Mouse (Mus musculus) kidney, adult 2 months (tissue): Measurements from ENCODE around the gene Rasgef1a. TPM values are rescaled to one million over a fixed set of nuclear protein-coding genes. Genes with fewer than 3 reads are reported as not detected.

Experiments used
- DNase-seq: peaks from one replicate; pipeline ENCODE4 v3.0.0; 2021
- H3K27ac ChIP-seq: fragments of 200-500 bp; 2 replicates; pipeline ENCODE4 v1.5.1; 2012; ENCODE audit warnings: low read depth, low read length, control low read depth, inconsistent platforms; ENCODE audit not compliant: insufficient read depth
- H3K27me3 ChIP-seq: fragments of 200-500 bp; replicated peaks from 2 replicates; pipeline ENCODE4 v1.6.1; 2012; ENCODE audit warnings: mild to moderate bottlenecking, moderate library complexity, low read length, inconsistent platforms; ENCODE audit not compliant: control insufficient read depth, insufficient read depth
- H3K36me3 ChIP-seq: fragments of 200-500 bp; 2 replicates; pipeline ENCODE4 v1.6.1; 2012; ENCODE audit warnings: mild to moderate bottlenecking, moderate library complexity, low read length, inconsistent platforms; ENCODE audit not compliant: control insufficient read depth, insufficient read depth
- H3K4me1 ChIP-seq: fragments of 200-500 bp; 2 replicates; pipeline ENCODE4 v1.6.1; 2011; ENCODE audit warnings: low read length; ENCODE audit not compliant: control insufficient read depth, insufficient read depth
- H3K4me3 ChIP-seq: fragments of 200-500 bp; 2 replicates; pipeline ENCODE4 v1.5.1; 2011; ENCODE audit warnings: mild to moderate bottlenecking, low read depth, low read length, control low read depth; ENCODE audit not compliant: insufficient read depth
- CTCF ChIP-seq: fragments of 200-500 bp; conservative IDR thresholded peaks from 2 replicates; pipeline ENCODE4 v1.5.1; 2011; ENCODE audit warnings: low read depth, mild to moderate bottlenecking, control low read depth, low read length, moderate library complexity, mixed read lengths; ENCODE audit not compliant: insufficient read depth, insufficient read length
- POLR2A ChIP-seq: fragments of 200-500 bp; IDR thresholded peaks from one replicate; pipeline ENCODE4 v1.6.1; 2011; ENCODE audit warnings: low read depth, low read length, control low read depth
- WGBS: fragments of 180-500 bp; shearing (Covaris S2); methylation state at CpG from one replicate; pipeline ENCODE4 v1.1.7; 2018; 5-methylcytosine and 5-hydroxymethylcytosine counted together
- polyA plus RNA-seq: library from polyadenylated mRNA; depleted of rRNA; stranded (reverse); fragments of >200 nt; gene quantifications from 2 replicates; pipeline ENCODE4 v1.2.3, GENCODE M21; 2012

Gene Rasgef1a
- polyA plus RNA-seq, 1 experiment = 0.36 TPM

GRCm38 (mm10) chr6:118046924-118047323, 35.7 kb downstream of the Rasgef1a start:
- H3K27ac ChIP-seq = no peak overlapping the region
- H3K4me1 ChIP-seq = no peaks in the 10 kb centered on the region
- no peak for TF ChIP-seq POLR2A
- TF ChIP-seq CTCF = no peak
- DNase-seq = no peak
- H3K4me3 ChIP-seq = no peak overlapping the region
- no peaks in the 10 kb centered on the region for H3K27me3 ChIP-seq
- no peaks in the 10 kb centered on the region for H3K36me3 ChIP-seq

DNA sequence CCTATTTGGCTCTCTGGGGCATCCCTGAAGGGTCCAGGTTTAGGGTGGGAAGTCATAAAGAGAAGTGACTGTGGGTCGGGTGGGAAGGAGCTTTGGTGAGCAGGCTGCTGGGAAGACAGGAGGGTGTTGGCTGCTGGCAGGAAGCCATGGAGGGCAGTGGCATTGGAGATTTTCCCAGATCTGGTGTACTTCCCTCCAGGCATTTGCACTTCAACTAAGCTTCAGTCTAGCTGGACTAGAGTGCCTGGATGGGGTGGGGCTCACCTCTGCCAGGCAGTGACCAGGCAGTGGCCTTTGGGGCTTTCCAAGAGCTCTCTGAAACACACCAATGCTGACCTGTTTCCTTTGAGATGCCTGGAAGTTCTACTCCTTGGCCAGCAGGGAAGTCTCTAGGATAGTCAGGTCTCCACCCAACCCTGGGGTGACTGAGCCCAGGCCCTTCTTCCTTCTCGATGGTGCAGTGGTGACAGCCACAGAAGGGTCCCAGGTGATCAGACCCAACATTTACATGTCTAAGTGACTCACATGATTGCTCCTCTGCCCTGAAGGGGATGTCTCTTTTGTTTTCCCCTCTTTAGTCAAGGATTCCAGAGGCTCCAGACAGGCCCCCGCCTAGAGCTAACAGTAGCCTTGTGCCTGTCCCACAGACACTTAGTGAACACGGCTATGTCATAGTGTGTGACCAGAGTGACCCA, 36.7 kb downstream of the Rasgef1a start:
- TF ChIP-seq CTCF = no peak
- TF ChIP-seq POLR2A = no peak
- Histone ChIP-seq H3K36me3 (no peaks in the 10 kb centered on the region), H3K27me3 (no peaks in the 10 kb centered on the region), H3K4me3 (no peak overlapping the region), H3K27ac (no peak overlapping the region), H3K4me1 (no peaks in the 10 kb centered on the region)
- 71% methylated on average over 4 of the region's 4 CpGs for WGBS
- peak; percentile 11 for DNase-seq

DNA sequence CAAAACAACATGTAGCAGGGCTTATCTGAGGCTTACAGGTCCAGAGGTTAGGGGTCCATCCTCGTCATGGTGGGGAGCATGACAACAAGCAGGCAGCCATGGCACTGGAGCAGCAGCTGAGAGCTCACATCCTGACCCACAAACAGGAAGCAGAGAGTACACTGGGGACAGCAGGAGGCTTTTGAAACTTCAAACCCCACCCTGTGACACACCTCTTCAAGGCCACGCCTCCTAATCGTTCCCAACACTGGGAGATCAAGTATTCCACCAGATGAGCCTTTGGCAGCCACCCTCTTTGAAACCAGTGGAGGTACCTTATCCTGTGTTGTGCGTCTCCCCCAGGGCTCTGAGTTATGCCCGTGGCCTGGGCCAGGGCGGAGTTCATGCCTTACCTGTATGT, 38.5 kb downstream of the Rasgef1a start:
- 84% methylated on average over 6 of the region's 6 CpGs for WGBS
- Histone ChIP-seq H3K27me3 (no peaks in the 10 kb centered on the region), H3K4me3 (no peak overlapping the region)

GRCm38 (mm10) chr6:118051474-118051873, 40.2 kb downstream of the Rasgef1a start:
- Histone ChIP-seq H3K36me3 (no peaks in the 10 kb centered on the region), H3K4me1 (no peaks in the 10 kb centered on the region), H3K4me3 (no peak overlapping the region), H3K27me3 (no peaks in the 10 kb centered on the region), H3K27ac (no peak overlapping the region)
- no peak for DNase-seq
- TF ChIP-seq CTCF (no peak), POLR2A (no peak)
- WGBS = 85% methylated on average over 4 of the region's 4 CpGs

More for the DNA sequence above, 38.5 kb downstream of the Rasgef1a start:
- Histone ChIP-seq H3K27ac (no peak overlapping the region), H3K36me3 (no peaks in the 10 kb centered on the region), H3K4me1 (no peaks in the 10 kb centered on the region)
- TF ChIP-seq POLR2A = no peak
- TF ChIP-seq CTCF = no peak
- no peak for DNase-seq

GRCm38 (mm10) chr6:118055209-118055608, 44.0 kb downstream of the Rasgef1a start:
- DNase-seq = no peak
- 91% methylated on average over 10 of the region's 10 CpGs for WGBS
- no peaks in the 10 kb centered on the region for H3K4me1 ChIP-seq
- H3K4me3 ChIP-seq = no peak overlapping the region
- no peak overlapping the region for H3K27ac ChIP-seq
- H3K27me3 ChIP-seq = no peaks in the 10 kb centered on the region
- H3K36me3 ChIP-seq = no peaks in the 10 kb centered on the region
- no peak for TF ChIP-seq CTCF
- TF ChIP-seq POLR2A = no peak

DNA sequence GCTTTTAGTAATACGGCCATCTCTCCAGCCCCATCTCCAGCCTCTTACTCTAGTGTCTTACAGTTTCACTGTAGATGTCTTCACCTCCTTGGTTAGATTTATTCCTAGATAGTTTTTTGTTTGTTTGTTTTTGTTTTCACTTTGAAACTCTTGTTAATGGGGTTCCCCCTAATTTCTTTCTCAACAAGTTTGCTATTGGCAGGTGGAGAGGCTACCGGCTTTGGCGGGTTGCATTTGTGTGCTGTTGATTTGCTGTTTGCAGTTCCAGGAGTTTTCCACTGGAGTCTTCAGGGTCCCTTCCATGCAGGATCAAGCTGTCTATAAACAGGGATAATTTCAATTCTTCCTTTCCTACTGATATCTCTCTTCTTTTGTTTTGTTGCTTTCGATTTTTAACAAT, 50.0 kb downstream of the Rasgef1a start:
- no peaks in the 10 kb centered on the region for H3K27me3 ChIP-seq
- H3K36me3 ChIP-seq = no peaks in the 10 kb centered on the region
- no peak overlapping the region for H3K4me3 ChIP-seq
- 90% methylated on average over 4 of the region's 4 CpGs for WGBS
- no peak for TF ChIP-seq POLR2A
- no peak for TF ChIP-seq CTCF
- DNase-seq = no peak
- no peak overlapping the region for H3K27ac ChIP-seq
- no peaks in the 10 kb centered on the region for H3K4me1 ChIP-seq

GRCm38 (mm10) chr6:118063266-118063665, 52.0 kb downstream of the Rasgef1a start:
- no peaks in the 10 kb centered on the region for H3K4me1 ChIP-seq
- WGBS = 69% methylated on average over 5 of the region's 5 CpGs
- H3K36me3 ChIP-seq = no peaks in the 10 kb centered on the region
- H3K4me3 ChIP-seq = no peak overlapping the region
- DNase-seq = no peak
- H3K27ac ChIP-seq = no peak overlapping the region
- no peak for TF ChIP-seq CTCF
- TF ChIP-seq POLR2A = no peak
- no peaks in the 10 kb centered on the region for H3K27me3 ChIP-seq
